Mouse (Mus musculus) limb, embryonic 14.5 days (tissue): ENCODE measurements around the gene P2ry14. TPM values are rescaled to one million over a fixed set of nuclear protein-coding genes. Genes with fewer than 3 reads are reported as not detected.

Experiments used
- ATAC-seq: fragments of 200-750 bp; cut with Nextera tagmentation; 2 replicates; pipeline ENCODE4 v1.8.0; 2017; ENCODE audit warnings: low read depth, moderate number of reproducible peaks, moderate TSS enrichment; ENCODE audit not compliant: low FRiP score
- DNase-seq: peaks from one replicate; pipeline ENCODE4 v3.0.0-alpha.2; 2015; ENCODE audit warnings: low spot score
- H3K27ac ChIP-seq: fragments of 300-500 bp; sonication (generic); replicated peaks from 2 replicates; pipeline ENCODE4 v1.5.1; 2014; ENCODE audit warnings: low read depth, mild to moderate bottlenecking, low read length, moderate library complexity, mixed read lengths
- H3K27me3 ChIP-seq: fragments of 300-500 bp; sonication (generic); 2 replicates; pipeline ENCODE4 v1.6.1; 2014; ENCODE audit warnings: low read length, mixed read lengths; ENCODE audit not compliant: control insufficient read depth, insufficient read depth
- H3K36me3 ChIP-seq: fragments of 300-500 bp; sonication (generic); 2 replicates; pipeline ENCODE4 v1.6.1; 2014; ENCODE audit warnings: mild to moderate bottlenecking, low read length, moderate library complexity, mixed read lengths; ENCODE audit not compliant: control insufficient read depth, insufficient read depth
- H3K4me1 ChIP-seq: fragments of 300-500 bp; sonication (generic); 2 replicates; pipeline ENCODE4 v1.6.1; 2014; ENCODE audit warnings: antibody characterized with exemption, low read length, mixed read lengths; ENCODE audit not compliant: control insufficient read depth, insufficient read depth
- H3K4me2 ChIP-seq: fragments of 300-500 bp; sonication (generic); replicated peaks from 2 replicates; pipeline ENCODE4 v1.6.1; 2014; ENCODE audit warnings: low read depth, mild to moderate bottlenecking, low read length, moderate library complexity; ENCODE audit not compliant: severe bottlenecking
- H3K4me3 ChIP-seq: fragments of 300-500 bp; sonication (generic); replicated peaks from 2 replicates; pipeline ENCODE4 v1.5.1; 2014; ENCODE audit warnings: low read length
- H3K9ac ChIP-seq: fragments of 300-500 bp; sonication (generic); 2 replicates; pipeline ENCODE4 v1.6.1; 2014; ENCODE audit warnings: mild to moderate bottlenecking, low read depth, low read length, moderate library complexity; ENCODE audit not compliant: severe bottlenecking
- H3K9me3 ChIP-seq: fragments of 300-500 bp; sonication (generic); 2 replicates; pipeline ENCODE4 v1.6.1; 2016; ENCODE audit warnings: low read length; ENCODE audit not compliant: control insufficient read depth
- POLR2A ChIP-seq: fragments of 200-500 bp; IDR thresholded peaks from 2 replicates; pipeline ENCODE4 v1.8.0; 2012; ENCODE audit warnings: inconsistent platforms, mild to moderate bottlenecking, moderate library complexity, borderline replicate concordance; ENCODE audit not compliant: insufficient read depth, insufficient read length; ENCODE audit errors: extremely low read depth
- WGBS: fragments of 180-500 bp; shearing (Covaris S2); extraction: QIAGEN DNeasy Blood & Tissue Kit; methylation state at CpG from one replicate; pipeline ENCODE4 v1.1.7; 2014; 5-methylcytosine and 5-hydroxymethylcytosine counted together
- polyA plus RNA-seq, 2 experiments: library from polyadenylated mRNA; depleted of rRNA in 1 of 2; stranded (reverse) in 1 of 2; unstranded in 1 of 2; fragments of >200 nt; fragmentation: Nextera tagmentation in 1 of 2; extraction: Ambion mirVana in 1 of 2; gene quantifications; 2 replicates each; pipeline versions ENCODE4 v1.2.1 to v1.2.3; 2012 to 2014

Gene P2ry14
- polyA plus RNA-seq, 2 experiments = 0.36 to 1.8 TPM

- no peaks in the 10 kb centered on the region for H3K4me1 ChIP-seq
- H3K4me2 ChIP-seq = no peak overlapping the region
- H3K9me3 ChIP-seq = no peaks in the 10 kb centered on the region
- no peak for ATAC-seq
- H3K27ac ChIP-seq = no peak overlapping the region
- no peak for DNase-seq
- H3K27me3 ChIP-seq = no peaks in the 10 kb centered on the region
- 73% methylated on average over 5 of the region's 5 CpGs for WGBS
- no peak overlapping the region for H3K9ac ChIP-seq
- TF ChIP-seq POLR2A = no peak
- H3K36me3 ChIP-seq = no peaks in the 10 kb centered on the region
- H3K4me3 ChIP-seq = no peak overlapping the region
Measured at GRCm38 (mm10) chr3:59135911-59136653, 17.3 kb downstream of the P2ry14 start.

- no peak for TF ChIP-seq POLR2A
- Histone ChIP-seq H3K36me3 (no peaks in the 10 kb centered on the region), H3K4me3 (no peak overlapping the region), H3K27me3 (no peaks in the 10 kb centered on the region), H3K4me1 (no peaks in the 10 kb centered on the region), H3K27ac (no peak overlapping the region), H3K4me2 (no peak overlapping the region), H3K9ac (no peak overlapping the region), H3K9me3 (no peaks in the 10 kb centered on the region)
- ATAC-seq = no peak
- 75% methylated on average over 5 of the region's 5 CpGs for WGBS
- no peak for DNase-seq
Measured at GRCm38 (mm10) chr3:59133189-59133588, 20.2 kb downstream of the P2ry14 start.

GRCm38 (mm10) chr3:59131966-59132365 lies 21.5 kb downstream of the P2ry14 start:
- no peak for TF ChIP-seq POLR2A
- Histone ChIP-seq H3K4me3 (no peak overlapping the region), H3K27ac (no peak overlapping the region), H3K9ac (no peak overlapping the region), H3K27me3 (no peaks in the 10 kb centered on the region), H3K4me1 (no peaks in the 10 kb centered on the region), H3K4me2 (no peak overlapping the region), H3K36me3 (no peaks in the 10 kb centered on the region), H3K9me3 (no peaks in the 10 kb centered on the region)
- 77% methylated on average over 4 of the region's 4 CpGs for WGBS
- ATAC-seq (no peak), DNase-seq (no peak)

GRCm38 (mm10) chr3:59131081-59131480 lies 22.3 kb downstream of the P2ry14 start:
- H3K9ac ChIP-seq = no peak overlapping the region
- no peaks in the 10 kb centered on the region for H3K9me3 ChIP-seq
- H3K4me3 ChIP-seq = no peak overlapping the region
- ATAC-seq = no peak
- DNase-seq = no peak
- no peaks in the 10 kb centered on the region for H3K27me3 ChIP-seq
- no peak overlapping the region for H3K27ac ChIP-seq
- H3K36me3 ChIP-seq = no peaks in the 10 kb centered on the region
- no peak for TF ChIP-seq POLR2A
- H3K4me1 ChIP-seq = no peaks in the 10 kb centered on the region
- WGBS = 63% methylated on average over 4 of the region's 4 CpGs
- no peak overlapping the region for H3K4me2 ChIP-seq

GRCm38 (mm10) chr3:59130431-59130830 lies 23.0 kb downstream of the P2ry14 start:
- H3K27me3 ChIP-seq = no peaks in the 10 kb centered on the region
- H3K27ac ChIP-seq = no peak overlapping the region
- H3K4me1 ChIP-seq = no peaks in the 10 kb centered on the region
- WGBS = 61% methylated on average over 8 of the region's 8 CpGs
- no peaks in the 10 kb centered on the region for H3K36me3 ChIP-seq
- H3K4me2 ChIP-seq = no peak overlapping the region
- H3K9ac ChIP-seq = no peak overlapping the region
- no peak overlapping the region for H3K4me3 ChIP-seq
- no peaks in the 10 kb centered on the region for H3K9me3 ChIP-seq
- ATAC-seq (no peak), DNase-seq (no peak)
- no peak for TF ChIP-seq POLR2A
